ENCODE assay signal across 8 mouse cellular contexts in the genomic region with DNA sequence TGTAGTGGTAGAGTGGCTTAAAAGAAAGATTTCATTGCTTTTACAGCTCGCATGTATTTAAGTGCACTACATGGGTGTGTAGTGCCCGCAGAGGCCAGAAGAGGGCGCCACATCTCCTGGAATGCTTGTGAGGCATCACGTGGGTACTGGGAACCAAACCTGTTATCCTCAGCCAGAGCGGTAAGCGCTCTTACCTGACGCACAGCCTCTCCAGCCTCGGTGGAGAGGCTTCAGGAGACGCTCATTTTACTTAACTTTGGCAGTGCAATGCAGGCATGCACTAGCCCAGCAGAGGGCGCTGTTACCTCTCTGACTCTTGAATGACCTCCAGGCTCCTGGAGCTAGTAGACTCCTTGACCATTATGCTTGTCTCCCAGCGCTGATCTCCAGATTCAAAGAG. TPM values are rescaled to one million over a fixed set of nuclear protein-coding genes. Genes with fewer than 3 reads are reported as not detected.
DNase-seq lines count a peak whose midpoint lies in the region; ATAC-seq and TF ChIP-seq lines count a peak whose summit lies in the region.

No protein-coding gene starts in this region.

- no peak overlapping the region for H3K4me3 ChIP-seq in left cerebral cortex, adult 2 months
- H3K4me3 ChIP-seq in embryonic fibroblast, embryonic 13.5 days (ENCODE audit: insufficient read depth, low read length): no peak overlapping the region

- ATAC-seq in megakaryocyte progenitor cell, adult 5-6 weeks (replicated peaks; ENCODE audit: poor library complexity): peak; percentile 43; the same call in 1 of the 2 replicates
- ATAC-seq in frontal cortex, adult (ENCODE audit: low TSS enrichment): no peak

- DNase-seq in cerebellum, postnatal 25 days: peak; percentile 21 to 43
- no peak for DNase-seq in cerebellum, adult 9-10 months
- DNase-seq in left cerebral cortex, adult 2 months (ENCODE audit: extremely low spot score in 1 of 2, low spot score in 2 of 2): no peak
- DNase-seq in left cerebral cortex, adult 11 months (ENCODE audit: low spot score): no peak
- DNase-seq in T-cell, adult 2 months (ENCODE audit: low spot score): peak; percentile 15

- intact Hi-C loops in left cerebral cortex, adult 2 months (cut with DNase I): no loop called here

- TF ChIP-seq POLR2A in embryonic fibroblast, embryonic 13.5 days (IDR thresholded peaks at IDR 0.05; ENCODE audit: low read depth, low read length): no peak

- TF ChIP-seq CTCF in left cerebral cortex, adult 2 months (IDR thresholded peaks at IDR 0.05): peak; percentile 56
- TF ChIP-seq CTCF in embryonic fibroblast, embryonic 13.5 days (IDR thresholded peaks at IDR 0.05; ENCODE audit: borderline replicate concordance, insufficient read depth, low read length): 0 out of 2 replicates have a peak, but pooled peaks have one; percentile 19

- H3K27ac ChIP-seq in left cerebral cortex, adult 2 months: no peak overlapping the region
- H3K27ac ChIP-seq in embryonic fibroblast, embryonic 13.5 days (ENCODE audit: insufficient read depth, low read length): no peak overlapping the region

- H3K4me1 ChIP-seq in embryonic fibroblast, embryonic 13.5 days (ENCODE audit: control insufficient read depth, insufficient read depth, low read length): no peaks in the 10 kb centered on the region

RNA-seq across cellular contexts. Expression of gene Cfap57, which starts 8.0 kb away (rescaled TPM):
- total RNA-seq in left cerebral cortex, adult 2 months (2021): under 1 TPM; 0.72 to 0.82 TPM
- not detected in 2 replicates for polyA plus RNA-seq in embryonic fibroblast, embryonic 13.5 days (2011; ENCODE audit: insufficient read length, low read depth, missing spikeins)
- total RNA-seq in megakaryocyte progenitor cell, adult 5-6 weeks (2015): 1.2 and 1.5 TPM in 2 replicates
- 3.5 and 4.3 TPM in 2 replicates for total RNA-seq in megakaryocyte progenitor cell, adult 5-6 weeks (2017)

RNA-seq across cellular contexts. Expression of gene Ebna1bp2, which starts 8.0 kb away (rescaled TPM):
- 10 to 100 TPM; 52.7 to 61.4 TPM for total RNA-seq in left cerebral cortex, adult 2 months (2021)
- 66.1 and 75.0 TPM in 2 replicates for polyA plus RNA-seq in embryonic fibroblast, embryonic 13.5 days (2011; ENCODE audit: insufficient read length, low read depth, missing spikeins)
- 144 and 146 TPM in 2 replicates for total RNA-seq in megakaryocyte progenitor cell, adult 5-6 weeks (2015)
- total RNA-seq in megakaryocyte progenitor cell, adult 5-6 weeks (2017): 133 and 168 TPM in 2 replicates

RNA-seq across cellular contexts. Expression of gene Olfr62, which starts 46.1 kb away (rescaled TPM):
- total RNA-seq in left cerebral cortex, adult 2 months (2021): not detected
- polyA plus RNA-seq in embryonic fibroblast, embryonic 13.5 days (2011; ENCODE audit: insufficient read length, low read depth, missing spikeins): not detected in 2 replicates
- total RNA-seq in megakaryocyte progenitor cell, adult 5-6 weeks (2015): not detected in 2 replicates
- not detected in 2 replicates for total RNA-seq in megakaryocyte progenitor cell, adult 5-6 weeks (2017)

Comparison
In these comparisons a context has a peak if more than half of its experiments do, and no peak if none do; other contexts are left out.
1. DNase-seq: peak in cerebellum, postnatal 25 days (2 of 2) and T-cell, adult 2 months (single experiment); none in cerebellum, adult 9-10 months (single experiment), left cerebral cortex, adult 2 months (0 of 2) and left cerebral cortex, adult 11 months (single experiment).